Mouse (Mus musculus) liver, embryonic 12.5 days (tissue): ENCODE data around the gene Zfp72. TPM values are rescaled to one million over a fixed set of nuclear protein-coding genes. Genes with fewer than 3 reads are reported as not detected.

Source experiments
- ATAC-seq: fragments of 200-750 bp; cut with Nextera tagmentation; 2 replicates; pipeline ENCODE4 v1.8.0; 2017; ENCODE audit warnings: moderate number of reproducible peaks, mild to moderate bottlenecking, moderate library complexity
- H3K27ac ChIP-seq: fragments of 300-500 bp; sonication (generic); 2 replicates; pipeline ENCODE4 v1.5.1; 2016; ENCODE audit warnings: mild to moderate bottlenecking
- H3K27me3 ChIP-seq: fragments of 300-500 bp; sonication (generic); replicated peaks from 2 replicates; pipeline ENCODE4 v1.6.1; 2016; ENCODE audit warnings: mild to moderate bottlenecking, moderate library complexity
- H3K36me3 ChIP-seq: fragments of 300-500 bp; sonication (generic); 2 replicates; pipeline ENCODE4 v1.6.1; 2016; ENCODE audit warnings: mild to moderate bottlenecking, moderate library complexity
- H3K4me1 ChIP-seq: fragments of 300-500 bp; sonication (generic); 2 replicates; pipeline ENCODE4 v1.6.1; 2016
- H3K4me2 ChIP-seq: fragments of 300-500 bp; sonication (generic); 2 replicates; pipeline ENCODE4 v1.6.1; 2016; ENCODE audit warnings: mild to moderate bottlenecking, moderate library complexity
- H3K4me3 ChIP-seq: fragments of 300-500 bp; sonication (generic); 2 replicates; pipeline ENCODE4 v1.5.1; 2016; ENCODE audit warnings: mild to moderate bottlenecking, moderate library complexity
- H3K9ac ChIP-seq: fragments of 300-500 bp; sonication (generic); 2 replicates; pipeline ENCODE4 v1.6.1; 2016; ENCODE audit warnings: mild to moderate bottlenecking, moderate library complexity
- H3K9me3 ChIP-seq: fragments of 300-500 bp; sonication (generic); replicated peaks from 2 replicates; pipeline ENCODE4 v1.6.1; 2016; ENCODE audit warnings: mild to moderate bottlenecking, moderate library complexity
- WGBS: fragments of 180-500 bp; shearing (Covaris S2); methylation state at CpG from one replicate; pipeline ENCODE4 v1.1.7; 2016; ENCODE audit not compliant: insufficient replicate concordance; 5-methylcytosine and 5-hydroxymethylcytosine counted together
- microRNA counts: library from miRNA; unstranded; fragments of <30 nt; microRNA quantifications from one replicate; lab custom pipeline; 2017
- microRNA-seq: library from miRNA; unstranded; fragments of <30 nt; microRNA quantifications from one replicate; pipeline ENCODE4, GENCODE M21; 2017
- polyA plus RNA-seq: library from polyadenylated mRNA; unstranded; fragments of >200 nt; fragmentation: Nextera tagmentation; extraction: Ambion mirVana; gene quantifications from 2 replicates; pipeline ENCODE4 v1.2.1, GENCODE M21; 2016

Gene Zfp72
- polyA plus RNA-seq, 1 experiment from 2014 or later = 1.3 TPM

- Histone ChIP-seq H3K4me3 (peak overlapping the region; percentile 81), H3K27me3 (no peaks in the 10 kb centered on the region), H3K4me2 (peak overlapping the region; percentile 84), H3K27ac (peak overlapping the region; percentile 91), H3K9me3 (no peaks in the 10 kb centered on the region), H3K9ac (peak overlapping the region; percentile 87), H3K4me1 (peaks cover 25% of the 10 kb centered on the region), H3K36me3 (peaks cover 32% of the 10 kb centered on the region)
- ATAC-seq = peak; percentile 44
- under 1% methylated on average over 15 of the region's 15 CpGs for WGBS
These were observed 40.2 kb downstream of the Zfp72 start for GRCm38 (mm10) chr13:74350435-74350906.

DNA sequence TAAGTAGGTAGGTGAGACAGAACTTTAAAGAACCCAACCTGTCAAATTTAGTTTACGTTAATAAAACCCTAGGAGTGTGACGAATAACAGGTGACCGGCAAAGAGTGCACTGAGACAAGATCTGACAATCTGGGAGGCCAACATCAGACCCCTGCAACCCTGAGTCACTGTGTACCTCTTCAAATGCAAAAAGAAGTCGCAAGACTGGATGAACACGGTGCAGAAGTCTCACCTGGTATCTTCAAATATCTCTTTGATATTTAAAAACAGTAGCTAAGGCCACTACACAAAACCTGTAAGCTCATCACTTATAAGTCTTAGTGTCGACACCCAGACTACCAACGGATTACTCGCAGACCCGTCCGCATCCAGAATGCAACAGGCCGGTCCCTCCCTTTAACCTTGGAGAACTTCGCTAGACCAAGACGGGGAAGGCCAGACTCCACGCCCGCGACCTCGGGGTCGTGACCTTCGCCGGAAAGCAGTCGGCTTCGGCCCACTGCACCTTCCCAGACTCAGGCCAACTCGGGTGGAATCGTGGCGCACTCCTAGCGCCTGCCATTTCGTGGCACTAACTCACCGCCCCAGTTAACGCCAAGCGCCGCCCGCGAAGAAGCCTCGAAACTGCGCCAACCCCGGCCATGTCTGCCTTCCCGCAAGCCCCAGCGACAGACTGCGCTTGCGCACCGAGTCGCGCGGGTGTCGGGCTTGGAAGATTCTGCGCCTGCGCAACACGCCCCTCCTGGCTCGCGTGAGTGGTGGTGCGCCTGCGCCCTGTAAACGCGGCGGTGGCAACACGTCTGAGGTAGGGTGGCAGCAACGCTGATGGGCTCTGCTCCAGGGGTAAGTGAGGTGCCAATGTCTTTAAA lies 40.8 kb downstream of the Zfp72 start, which contains the start of the genes Sdha and Ccdc127:
Sdha (minus strand) TSS at position 715 of the 869 bp plus-strand sequence.
Ccdc127 (plus strand) TSS at position 744 of the 869 bp plus-strand sequence.
- Histone ChIP-seq H3K9ac (peak within 1 kb of the TSS; percentile 87), H3K36me3 (peaks cover 26% of the 10 kb centered on the region), H3K4me2 (peak within 1 kb of the TSS; percentile 84), H3K4me1 (peaks cover 25% of the 10 kb centered on the region), H3K9me3 (no peaks in the 10 kb centered on the region), H3K4me3 (peak within 1 kb of the TSS; percentile 81), H3K27me3 (no peaks in the 10 kb centered on the region), H3K27ac (peak within 1 kb of the TSS; percentile 91)
- under 1% methylated on average over 57 of the region's 57 CpGs for WGBS
- peak; percentile 98 for ATAC-seq

- H3K4me3 ChIP-seq = no peak overlapping the region
- 0 out of 2 replicates have a peak, but pooled peaks have one; percentile 57 for ATAC-seq
- H3K27me3 ChIP-seq = no peaks in the 10 kb centered on the region
- no peaks in the 10 kb centered on the region for H3K9me3 ChIP-seq
- no peak overlapping the region for H3K27ac ChIP-seq
- H3K4me2 ChIP-seq = no peak overlapping the region
- peaks cover 81% of the 10 kb centered on the region for H3K36me3 ChIP-seq
- no peaks in the 10 kb centered on the region for H3K4me1 ChIP-seq
- no peak overlapping the region for H3K9ac ChIP-seq
- 49% methylated on average over 3 of the region's 3 CpGs for WGBS
These were observed 49.6 kb downstream of the Zfp72 start for GRCm38 (mm10) chr13:74341036-74341435.

DNA sequence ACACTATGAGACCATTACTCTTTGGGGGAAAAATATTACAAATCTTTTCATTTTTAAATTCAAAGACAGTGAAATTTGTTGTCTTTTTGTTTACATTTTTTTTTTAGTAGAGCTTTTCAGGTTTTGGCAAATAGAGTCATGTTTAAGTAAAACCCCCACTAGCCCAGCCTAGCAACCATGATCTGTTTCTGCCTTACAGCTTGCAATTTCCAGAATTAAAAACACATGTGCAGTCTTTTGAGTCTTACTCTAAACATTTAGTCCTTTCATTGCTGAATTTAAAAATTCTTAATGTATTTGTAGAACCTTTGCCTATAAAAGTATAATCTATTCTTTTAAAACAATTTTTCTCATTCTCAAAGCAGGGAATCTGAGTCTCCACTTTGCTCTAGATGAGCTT lies 61.3 kb downstream of the Zfp72 start:
- H3K4me1 ChIP-seq = no peaks in the 10 kb centered on the region
- H3K27ac ChIP-seq = no peak overlapping the region
- H3K4me3 ChIP-seq = no peak overlapping the region
- H3K9me3 ChIP-seq = no peaks in the 10 kb centered on the region
- H3K27me3 ChIP-seq = no peaks in the 10 kb centered on the region
- no peak overlapping the region for H3K9ac ChIP-seq
- no peak overlapping the region for H3K4me2 ChIP-seq
- ATAC-seq = no peak
- H3K36me3 ChIP-seq = peaks cover 83% of the 10 kb centered on the region

MicroRNA genes within 50 kb of the gene (microRNA counts, 519-probe panel; counts per million panel counts)
- microRNA mmu-miR-692 (lab: Ali Mortazavi, UCI) = 582 counts per million, percentile 70 among the panel's probes with 10 or more counts

Small RNA genes within 50 kb of the gene (microRNA-seq; reads per million reads assigned to microRNA genes)
- not detected for gene Mir692-3

Other genes with a start within 250 kb of the Zfp72 start
- 32.9 and 36.4 TPM in 2 replicates for gene Exoc3, start 182.1 kb downstream of the Zfp72 start, polyA plus RNA-seq
- 0.12 and 0.48 TPM in 2 replicates for gene Ahrr, start 98.5 kb downstream of the Zfp72 start, polyA plus RNA-seq
- gene Pdcd6, start 73.3 kb downstream of the Zfp72 start, polyA plus RNA-seq = 83.5 and 90.0 TPM in 2 replicates
- 192 and 194 TPM in 2 replicates for gene Sdha, start 40.6 kb downstream of the Zfp72 start, polyA plus RNA-seq
- gene Ccdc127, start 40.5 kb downstream of the Zfp72 start, polyA plus RNA-seq = 31.4 and 33.8 TPM in 2 replicates
- gene Lrrc14b, start 26.8 kb downstream of the Zfp72 start, polyA plus RNA-seq = not detected in 2 replicates
- gene Ftl1-ps1, start 8.9 kb upstream of the Zfp72 start, polyA plus RNA-seq = 114 and 117 TPM in 2 replicates
- 10.9 TPM in 2 replicates for gene Zfp825, start 103.2 kb upstream of the Zfp72 start, polyA plus RNA-seq
- 14.4 and 19.1 TPM in 2 replicates for gene Erap1, start 248.7 kb upstream of the Zfp72 start, polyA plus RNA-seq